Mouse (Mus musculus) embryonic facial prominence, embryonic 14.5 days (tissue): ENCODE data around the gene Tmem254c. TPM values are rescaled to one million over a fixed set of nuclear protein-coding genes. Genes with fewer than 3 reads are reported as not detected.
"Not testable (repeated sequence)": the region's sequence is repeated elsewhere in the genome, so short reads cannot be mapped to it uniquely, and the experiment has no call there.

Experiments
- ATAC-seq: fragments of 200-750 bp; cut with Nextera tagmentation; 2 replicates; pipeline ENCODE4 v1.8.0; 2017; ENCODE audit warnings: low read depth, moderate number of reproducible peaks, moderate TSS enrichment
- DNase-seq: peaks from one replicate; pipeline ENCODE4 v3.0.0-alpha.2; 2015; ENCODE audit warnings: low spot score
- H3K27ac ChIP-seq: fragments of 300-500 bp; sonication (generic); replicated peaks from 2 replicates; pipeline ENCODE4 v1.5.1; 2014; ENCODE audit warnings: low read depth, mild to moderate bottlenecking, low read length, moderate library complexity
- H3K27me3 ChIP-seq: fragments of 300-500 bp; sonication (generic); replicated peaks from 2 replicates; pipeline ENCODE4 v1.6.1; 2014; ENCODE audit warnings: low read length; ENCODE audit not compliant: control insufficient read depth, insufficient read depth
- H3K36me3 ChIP-seq: fragments of 300-500 bp; sonication (generic); 2 replicates; pipeline ENCODE4 v1.6.1; 2014; ENCODE audit warnings: low read length, mixed read lengths; ENCODE audit not compliant: control insufficient read depth, insufficient read depth
- H3K4me1 ChIP-seq: fragments of 300-500 bp; sonication (generic); 2 replicates; pipeline ENCODE4 v1.6.1; 2014; ENCODE audit warnings: antibody characterized with exemption, low read length; ENCODE audit not compliant: control insufficient read depth, insufficient read depth
- H3K4me2 ChIP-seq: fragments of 300-500 bp; sonication (generic); 2 replicates; pipeline ENCODE4 v1.6.1; 2014; ENCODE audit warnings: low read depth, mild to moderate bottlenecking, low read length, moderate library complexity, mixed read lengths
- H3K4me3 ChIP-seq: fragments of 300-500 bp; sonication (generic); 2 replicates; pipeline ENCODE4 v1.5.1; 2014; ENCODE audit warnings: low read depth, mild to moderate bottlenecking, low read length
- H3K9ac ChIP-seq: fragments of 300-500 bp; sonication (generic); 2 replicates; pipeline ENCODE4 v1.6.1; 2014; ENCODE audit warnings: low read depth, mild to moderate bottlenecking, low read length, moderate library complexity, mixed read lengths
- H3K9me3 ChIP-seq: fragments of 300-500 bp; sonication (generic); 2 replicates; pipeline ENCODE4 v1.6.1; 2016; ENCODE audit warnings: low read length; ENCODE audit not compliant: control insufficient read depth
- WGBS: fragments of 180-500 bp; shearing (Covaris S2); extraction: QIAGEN DNeasy Blood & Tissue Kit; methylation state at CpG from one replicate; pipeline ENCODE4 v1.1.7; 2014; 5-methylcytosine and 5-hydroxymethylcytosine counted together
- polyA plus RNA-seq: library from polyadenylated mRNA; unstranded; fragments of >200 nt; fragmentation: Nextera tagmentation; extraction: Ambion mirVana; gene quantifications from 2 replicates; pipeline ENCODE4 v1.2.1, GENCODE M21; 2014

Gene Tmem254c
- polyA plus RNA-seq, 1 experiment from 2014 or later = 29.2 TPM

DNA sequence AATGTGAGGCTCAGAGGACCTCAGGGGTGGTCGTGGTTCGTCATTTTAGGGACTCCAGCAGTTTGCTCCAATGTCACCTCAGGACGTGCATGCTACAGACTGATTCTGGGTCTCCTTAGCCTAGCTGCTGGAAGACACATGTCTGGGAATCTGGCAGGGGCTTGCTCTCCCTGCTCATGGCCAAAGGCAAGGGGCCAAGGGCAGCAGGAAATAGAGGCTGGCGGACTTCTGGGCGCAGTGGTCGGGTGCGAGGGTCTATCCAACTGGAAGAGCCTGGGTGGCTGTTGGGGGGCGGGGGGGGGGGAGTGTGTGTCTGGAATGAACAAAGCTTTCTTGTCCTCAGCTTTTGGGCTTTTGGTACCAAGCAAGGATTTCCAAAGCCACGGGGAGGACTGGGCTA lies 18.4 kb downstream of the Tmem254c start:
- not testable (repeated sequence) for H3K27me3 ChIP-seq, DNase-seq, H3K36me3 ChIP-seq, H3K9ac ChIP-seq, H3K4me3 ChIP-seq, ATAC-seq, H3K4me2 ChIP-seq, H3K4me1 ChIP-seq, H3K9me3 ChIP-seq, H3K27ac ChIP-seq
- no CpG with 5 or more reads among the region's 9 CpGs for WGBS

DNA sequence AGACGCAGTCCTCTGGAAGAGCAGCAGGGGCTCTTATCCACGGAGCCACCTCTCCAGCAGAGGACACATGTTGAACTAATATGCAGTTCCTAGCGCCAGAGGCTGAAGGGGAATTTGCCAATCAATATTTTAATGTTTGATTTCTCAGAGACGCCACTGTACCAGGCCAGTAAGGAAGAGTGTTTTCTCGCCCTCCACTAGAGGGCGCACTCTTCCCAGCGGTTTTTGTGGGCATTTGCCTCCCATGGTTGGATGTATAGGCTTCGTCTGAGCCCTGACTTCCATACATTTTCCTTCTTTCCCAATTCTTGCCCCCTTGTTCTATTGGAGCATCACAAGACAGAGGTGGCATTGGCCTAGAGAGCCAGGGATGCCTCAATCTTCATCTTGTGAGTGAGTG lies 20.1 kb downstream of the Tmem254c start:
- WGBS = no CpG with 5 or more reads among the region's 8 CpGs
- H3K4me2 ChIP-seq, H3K27ac ChIP-seq, H3K4me1 ChIP-seq, H3K9me3 ChIP-seq, H3K27me3 ChIP-seq, DNase-seq, H3K36me3 ChIP-seq, H3K4me3 ChIP-seq, ATAC-seq, H3K9ac ChIP-seq: not testable (repeated sequence)

DNA sequence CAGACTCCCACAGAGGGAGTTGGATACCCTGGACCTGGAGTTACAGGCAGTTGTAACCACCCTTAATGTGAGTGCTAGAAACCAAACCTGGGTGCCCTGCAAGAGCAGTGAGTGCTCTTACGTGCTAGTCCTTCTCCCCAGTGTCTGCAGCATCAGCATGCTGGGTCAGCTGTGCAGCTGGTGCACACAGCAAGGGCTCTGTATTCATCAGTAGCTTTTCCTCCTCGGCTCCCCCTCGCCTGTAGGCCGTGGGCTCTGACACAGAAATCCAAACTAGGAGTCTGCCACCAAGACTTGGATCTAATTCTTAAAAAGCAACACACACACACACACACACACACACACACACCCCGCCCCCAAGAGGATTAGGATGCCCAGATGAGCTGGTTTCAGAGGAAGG lies 22.1 kb downstream of the Tmem254c start:
- not testable (repeated sequence) for H3K27ac ChIP-seq, H3K4me3 ChIP-seq, H3K9ac ChIP-seq, H3K36me3 ChIP-seq, H3K4me1 ChIP-seq, H3K9me3 ChIP-seq, H3K27me3 ChIP-seq, H3K4me2 ChIP-seq, DNase-seq
- ATAC-seq = peak; percentile 78; the same call in 1 of the 2 replicates
- WGBS = no CpG with 5 or more reads among the region's 5 CpGs

DNA sequence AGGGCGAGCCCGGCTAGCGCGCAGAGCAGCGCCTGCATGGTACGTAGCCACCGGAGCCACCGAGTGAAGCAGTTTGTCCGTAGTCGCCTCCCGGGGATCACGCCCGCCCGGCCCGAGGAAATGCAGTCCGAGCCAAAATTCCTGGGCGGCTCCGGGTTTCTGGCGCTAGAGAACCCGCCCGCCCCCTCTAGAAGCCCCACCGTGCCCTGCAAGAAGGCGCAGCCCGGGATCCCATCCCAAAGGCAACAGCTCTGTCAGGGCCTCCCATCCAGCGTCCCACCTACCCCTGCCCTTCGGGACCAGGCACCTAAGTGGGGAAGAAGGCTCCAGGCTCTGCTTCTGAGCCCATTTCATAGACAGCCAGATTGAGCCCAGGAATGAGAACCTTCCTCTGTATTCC lies 24.5 kb downstream of the Tmem254c start, which contains the start of gene Gm9780:
Gene Gm9780 (minus strand): TSS at position 101 of the 400 bp plus-strand sequence.
- not testable (repeated sequence) for ATAC-seq, H3K27ac ChIP-seq
- no CpG with 5 or more reads among the region's 26 CpGs for WGBS

DNA sequence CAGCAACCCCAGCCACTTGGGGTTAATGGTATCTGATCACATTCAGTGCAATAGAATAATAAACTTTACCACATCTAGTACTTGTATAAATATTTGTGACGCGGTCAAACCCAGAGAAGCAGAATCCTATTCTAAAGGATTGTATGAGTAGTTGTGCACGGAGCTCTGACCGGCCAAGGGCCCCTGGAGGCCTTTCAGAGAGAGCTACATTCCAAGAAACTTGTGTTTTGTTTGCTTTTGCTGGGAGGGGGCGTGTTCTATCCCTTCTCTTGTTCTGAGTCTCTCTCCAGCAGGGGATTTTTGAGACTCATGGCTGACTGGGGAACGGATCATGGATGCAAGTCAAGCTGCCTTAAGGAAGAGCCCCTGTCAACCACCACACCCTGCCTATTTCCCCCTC lies 31.7 kb downstream of the Tmem254c start:
- H3K27ac ChIP-seq, H3K4me3 ChIP-seq, H3K9me3 ChIP-seq, H3K36me3 ChIP-seq, H3K9ac ChIP-seq, DNase-seq, H3K4me2 ChIP-seq, H3K27me3 ChIP-seq, H3K4me1 ChIP-seq: not testable (repeated sequence)
- WGBS = no CpG with 5 or more reads among the region's 6 CpGs
- ATAC-seq = peak; percentile 33; the same call in 1 of the 2 replicates

More for the DNA sequence above, 24.5 kb downstream of the Tmem254c start, which contains the start of gene Gm9780:
- not testable (repeated sequence) for H3K9me3 ChIP-seq, H3K4me1 ChIP-seq, H3K36me3 ChIP-seq, H3K27me3 ChIP-seq, DNase-seq, H3K4me3 ChIP-seq, H3K9ac ChIP-seq, H3K4me2 ChIP-seq

DNA sequence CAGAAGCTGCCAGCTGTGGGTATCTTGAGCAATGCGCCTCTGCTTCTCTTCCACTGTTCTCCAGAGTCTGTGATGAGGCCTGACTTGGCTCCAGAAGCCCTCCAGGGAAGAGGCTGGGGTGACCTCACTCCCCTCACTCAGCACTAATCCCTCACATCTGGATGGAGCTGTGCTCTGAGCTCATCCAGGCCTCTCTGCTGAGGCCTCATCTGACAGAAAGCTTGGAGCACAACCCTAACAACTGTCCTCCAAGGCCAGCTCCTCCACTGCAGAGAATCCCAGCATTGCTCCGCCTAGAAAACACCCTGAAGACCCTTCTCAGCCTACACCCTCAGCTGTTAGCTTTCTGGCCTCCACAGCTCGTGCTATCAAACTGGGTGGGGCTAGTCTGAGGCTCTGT lies 32.8 kb downstream of the Tmem254c start:
- not testable (repeated sequence) for H3K9me3 ChIP-seq, H3K9ac ChIP-seq, H3K4me1 ChIP-seq, H3K27ac ChIP-seq, H3K4me2 ChIP-seq, H3K36me3 ChIP-seq, DNase-seq, H3K4me3 ChIP-seq, H3K27me3 ChIP-seq
- peak; percentile 82; the same call in 1 of the 2 replicates for ATAC-seq
- no CpG with 5 or more reads among the region's 3 CpGs for WGBS

DNA sequence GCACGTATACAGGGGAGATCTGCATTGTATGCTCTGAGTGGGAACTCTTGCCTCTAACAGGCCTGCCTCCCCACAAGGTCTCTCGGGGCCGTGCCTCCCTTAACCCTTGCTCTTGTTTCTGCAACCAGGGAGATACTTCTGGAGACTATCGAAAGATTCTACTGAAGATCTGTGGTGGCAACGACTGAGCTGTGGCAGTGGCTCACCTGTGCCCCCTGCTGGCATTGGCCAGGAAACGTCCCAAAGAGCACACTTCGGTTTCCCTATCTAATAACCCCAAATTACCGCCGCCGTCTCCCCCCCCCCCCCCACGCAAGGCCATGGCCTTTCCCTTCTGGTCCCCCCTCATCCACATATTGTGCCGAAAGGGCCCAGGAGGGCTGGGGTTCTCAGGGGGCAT lies 41.5 kb downstream of the Tmem254c start:
- H3K27me3 ChIP-seq, H3K27ac ChIP-seq, H3K4me2 ChIP-seq, H3K4me1 ChIP-seq, H3K9ac ChIP-seq, ATAC-seq, H3K4me3 ChIP-seq, DNase-seq, H3K36me3 ChIP-seq, H3K9me3 ChIP-seq: not testable (repeated sequence)
- WGBS = no CpG with 5 or more reads among the region's 12 CpGs

DNA sequence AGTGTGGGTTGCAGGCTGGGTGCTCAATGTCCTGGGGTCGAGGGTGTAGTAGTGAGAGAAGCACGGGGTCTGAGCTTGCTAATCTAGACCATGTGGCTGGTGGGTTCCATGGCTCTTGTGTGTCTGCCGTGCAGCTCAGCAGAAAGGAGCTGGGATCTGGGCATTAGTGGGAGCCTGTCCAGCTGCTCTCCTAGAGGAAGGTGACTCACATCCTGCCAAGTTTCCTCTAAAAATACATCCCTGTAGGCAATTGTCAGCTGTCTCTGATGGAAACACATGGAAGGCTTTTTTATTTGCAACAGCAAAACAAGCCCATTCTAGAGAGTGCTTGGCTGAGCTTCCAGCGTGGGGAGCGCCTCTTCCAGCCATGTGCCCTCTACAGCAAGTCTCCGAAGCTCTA lies 44.3 kb downstream of the Tmem254c start:
- H3K9me3 ChIP-seq, ATAC-seq, H3K4me3 ChIP-seq, H3K4me2 ChIP-seq, H3K4me1 ChIP-seq, H3K27me3 ChIP-seq, H3K36me3 ChIP-seq, DNase-seq, H3K27ac ChIP-seq, H3K9ac ChIP-seq: not testable (repeated sequence)
- WGBS = no CpG with 5 or more reads among the region's 6 CpGs

DNA sequence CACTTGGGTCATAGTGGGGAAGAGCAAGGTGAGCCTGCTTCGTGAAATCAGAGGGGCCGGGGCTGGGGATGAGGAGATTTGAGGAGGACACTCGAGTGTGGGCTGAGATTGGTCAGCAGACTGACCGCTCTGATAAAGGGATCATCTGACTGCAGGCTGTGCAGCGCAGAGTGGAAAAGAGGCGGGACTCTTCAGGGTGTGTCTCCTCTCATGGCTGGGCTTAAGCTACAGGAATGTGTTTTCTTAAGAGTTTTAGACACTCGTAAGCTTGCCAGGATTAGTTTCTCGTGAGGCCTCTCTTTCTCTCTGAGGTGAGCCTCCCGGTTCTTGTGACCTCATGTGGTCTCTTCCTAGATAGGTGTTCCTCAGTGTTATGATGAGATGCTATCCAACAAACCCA lies 45.6 kb downstream of the Tmem254c start:
- not testable (repeated sequence) for H3K9me3 ChIP-seq, H3K27ac ChIP-seq, DNase-seq, H3K9ac ChIP-seq, H3K4me1 ChIP-seq, H3K4me3 ChIP-seq, H3K4me2 ChIP-seq, H3K27me3 ChIP-seq, H3K36me3 ChIP-seq
- WGBS = no CpG with 5 or more reads among the region's 9 CpGs
- ATAC-seq = peak; percentile 68
